Mouse (Mus musculus) ES-E14 (cell line): Measurements from ENCODE around the gene Snf8.

Source experiments
- MAFK ChIP-seq: IDR thresholded peaks from 2 replicates; pipeline ENCODE4 v1.6.1; 2014; ENCODE audit warnings: mild to moderate bottlenecking, low read depth, low read length, inconsistent platforms; ENCODE audit not compliant: insufficient read depth
- ZNF384 ChIP-seq: IDR thresholded peaks from 2 replicates; pipeline ENCODE4 v1.6.1; 2012; ENCODE audit warnings: low read depth, low read length, inconsistent platforms

GRCm38 (mm10) chr11:96082682-96083081 lies 48.0 kb downstream of the Snf8 start:
- no peak for TF ChIP-seq ZNF384
- TF ChIP-seq MAFK, result no peak
